Mouse (Mus musculus) urinary bladder, postnatal 4 days (tissue): Measurements from ENCODE around the gene Rbbp6.

Experiments
- DNase-seq, 2 experiments: peaks; one replicate each; pipeline ENCODE4 v3.0.0; 2021 to 2022; ENCODE audit warnings: low spot score in 2 of 2

Rbbp6 gene

DNA sequence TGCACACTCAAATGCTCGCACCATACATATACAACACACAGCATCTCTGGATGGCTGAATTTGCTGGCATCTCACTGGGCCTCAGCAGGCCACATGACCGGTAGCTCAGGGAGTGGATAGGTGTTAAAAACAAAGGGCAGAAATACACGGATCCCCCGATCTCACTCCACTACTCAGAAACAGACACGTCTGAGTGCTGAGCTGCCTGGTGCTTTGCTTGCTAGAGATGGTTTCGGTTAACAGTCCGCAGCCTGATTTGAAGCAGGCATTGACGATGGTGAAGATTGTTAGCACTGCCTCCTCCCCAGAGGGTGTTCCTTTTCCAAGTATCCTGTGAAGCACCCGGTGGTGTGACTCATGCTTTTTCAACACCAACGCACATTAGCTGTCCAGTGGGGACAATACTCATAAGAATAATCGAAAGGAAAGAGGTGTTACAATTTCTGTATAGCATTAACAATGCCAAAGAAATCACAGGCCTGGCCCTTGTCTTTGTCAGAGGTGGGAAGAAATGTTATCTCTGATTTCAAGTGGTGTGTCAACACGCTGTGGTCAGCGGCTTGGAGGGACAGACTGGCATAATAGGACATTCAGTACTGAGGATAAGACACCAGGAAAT lies 81.1 kb downstream of the Rbbp6 start:
- DNase-seq, result no peak
